Mouse (Mus musculus): ENCODE results near the gene Vmn1r205. TPM values are rescaled to one million over a fixed set of nuclear protein-coding genes. Genes with fewer than 3 reads are reported as not detected.
"Not testable (repeated sequence)": the region's sequence is repeated elsewhere in the genome, so short reads cannot be mapped to it uniquely, and the experiment has no call there.

Gene Vmn1r205
- not detected in 2 replicates for polyA plus RNA-seq (2015; fragmentation: Nextera tagmentation; extraction: Ambion mirVana)

DNA sequence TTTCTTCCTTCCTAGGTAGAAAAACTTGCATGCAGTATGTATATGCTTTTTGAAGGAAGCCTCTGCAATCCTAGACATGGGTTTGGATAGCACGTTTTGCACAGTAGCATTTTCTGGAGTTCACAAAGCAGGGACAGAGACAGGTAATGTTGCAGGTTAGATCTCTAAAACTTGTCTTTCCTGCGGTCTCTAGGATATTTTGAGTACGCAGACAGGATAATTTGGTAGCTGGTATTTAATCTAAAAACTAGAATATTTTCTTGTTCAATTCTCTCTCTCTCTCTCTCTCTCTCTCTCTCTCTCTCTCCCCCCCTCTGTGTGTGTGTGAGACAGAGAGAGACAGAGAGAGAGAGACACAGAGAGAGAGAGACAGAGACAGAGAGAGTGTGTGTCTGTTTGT, at the start of gene Vmn1r205:
Vmn1r205 (minus strand) TSS at position 101 of the 400 bp plus-strand sequence.
- no peaks in the 10 kb centered on the region for H3K4me1 ChIP-seq
- ATAC-seq (ENCODE audit: extremely low read depth, insufficient number of reproducible peaks, low FRiP score, low TSS enrichment), result no peak
- H3K27ac ChIP-seq (replicated peaks), result no peak within 1 kb of the TSS
- WGBS, result 71% methylated on average over 3 of the region's 3 CpGs
- no peaks in the 10 kb centered on the region for H3K36me3 ChIP-seq
- H3K4me3 ChIP-seq, result no peak within 1 kb of the TSS
- no peak within 1 kb of the TSS for H3K4me2 ChIP-seq
- H3K9ac ChIP-seq, result no peak within 1 kb of the TSS
- H3K27me3 ChIP-seq (replicated peaks), result no peaks in the 10 kb centered on the region
- H3K9me3 ChIP-seq, result no peaks in the 10 kb centered on the region

DNA sequence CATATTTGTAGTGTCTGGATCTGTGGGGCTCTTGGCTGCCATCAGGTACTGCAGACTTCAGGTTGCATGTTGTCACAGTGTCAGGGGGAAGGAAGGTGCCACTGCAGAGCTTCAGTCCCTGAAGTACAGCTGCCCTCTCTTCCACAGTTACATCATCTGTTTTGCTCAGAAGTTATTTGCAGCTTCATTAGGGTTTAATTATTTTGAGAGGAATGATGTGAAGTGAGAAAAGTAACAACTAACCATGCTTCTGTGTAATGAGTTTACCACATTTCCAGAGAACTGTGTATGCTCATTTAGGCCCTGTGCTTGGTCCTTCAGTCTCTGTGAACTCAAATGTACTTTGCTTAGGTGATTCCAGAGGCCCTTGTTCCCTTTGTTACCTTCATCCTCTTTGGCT, 31.4 kb upstream of the Vmn1r205 start, which contains the start of gene Vmn1r206:
Vmn1r206 (minus strand) TSS at position 101 of the 400 bp plus-strand sequence.
- H3K36me3 ChIP-seq; H3K27ac ChIP-seq (replicated peaks); H3K4me1 ChIP-seq; H3K27me3 ChIP-seq (replicated peaks); ATAC-seq (ENCODE audit: extremely low read depth, insufficient number of reproducible peaks, low FRiP score, low TSS enrichment); H3K4me2 ChIP-seq; H3K9me3 ChIP-seq; H3K9ac ChIP-seq; H3K4me3 ChIP-seq: not testable (repeated sequence)

DNA sequence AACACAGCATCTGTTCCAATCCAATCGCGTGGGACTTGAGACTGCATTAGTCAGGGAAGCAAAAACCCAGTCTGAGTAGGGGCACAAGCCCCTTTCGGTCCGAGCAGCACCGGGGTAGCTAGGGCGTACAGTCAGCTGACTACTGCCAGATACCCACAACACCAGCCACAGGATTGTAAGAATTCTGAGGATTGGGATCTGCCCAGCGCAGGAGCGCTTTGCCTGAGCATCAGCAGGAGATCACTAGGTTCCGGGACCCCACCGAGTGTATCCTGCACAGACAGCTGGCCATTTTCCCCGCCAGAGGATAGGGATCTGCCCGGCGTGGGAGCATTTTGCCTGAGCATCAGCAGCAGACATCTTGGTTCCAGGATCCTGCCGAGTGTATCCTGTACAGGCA, 9.5 kb downstream of the Vmn1r205 start:
- not testable (repeated sequence) for H3K27ac ChIP-seq (replicated peaks); H3K4me3 ChIP-seq; H3K36me3 ChIP-seq; H3K4me1 ChIP-seq; H3K9ac ChIP-seq; H3K27me3 ChIP-seq (replicated peaks); H3K9me3 ChIP-seq; ATAC-seq (ENCODE audit: extremely low read depth, insufficient number of reproducible peaks, low FRiP score, low TSS enrichment); H3K4me2 ChIP-seq
- 62% methylated on average over 14 of the region's 14 CpGs for WGBS

DNA sequence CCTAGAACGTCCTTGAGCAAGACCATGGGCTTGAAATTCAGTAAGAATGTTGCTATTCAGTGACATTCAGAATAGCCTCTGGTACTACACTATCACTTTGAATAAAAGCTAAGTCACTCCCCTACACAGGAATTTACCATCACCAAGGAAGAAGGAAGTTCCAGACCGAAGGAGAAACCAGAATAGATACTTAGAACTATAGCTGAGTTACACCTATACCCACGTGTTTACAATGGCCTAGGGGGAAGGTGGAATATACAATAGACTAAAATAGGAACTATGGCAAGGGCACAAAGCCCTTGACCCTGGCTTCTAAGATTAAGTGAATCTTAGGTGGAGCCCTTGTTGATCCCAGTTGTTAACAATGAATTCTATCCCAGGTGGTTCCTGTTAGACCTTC, 17.9 kb downstream of the Vmn1r205 start:
- H3K9me3 ChIP-seq; H3K4me1 ChIP-seq; H3K27me3 ChIP-seq (replicated peaks); H3K9ac ChIP-seq; H3K4me2 ChIP-seq; H3K4me3 ChIP-seq; ATAC-seq (ENCODE audit: extremely low read depth, insufficient number of reproducible peaks, low FRiP score, low TSS enrichment); H3K27ac ChIP-seq (replicated peaks); H3K36me3 ChIP-seq: not testable (repeated sequence)
- WGBS, result 61% methylated on average over 3 of the region's 3 CpGs

DNA sequence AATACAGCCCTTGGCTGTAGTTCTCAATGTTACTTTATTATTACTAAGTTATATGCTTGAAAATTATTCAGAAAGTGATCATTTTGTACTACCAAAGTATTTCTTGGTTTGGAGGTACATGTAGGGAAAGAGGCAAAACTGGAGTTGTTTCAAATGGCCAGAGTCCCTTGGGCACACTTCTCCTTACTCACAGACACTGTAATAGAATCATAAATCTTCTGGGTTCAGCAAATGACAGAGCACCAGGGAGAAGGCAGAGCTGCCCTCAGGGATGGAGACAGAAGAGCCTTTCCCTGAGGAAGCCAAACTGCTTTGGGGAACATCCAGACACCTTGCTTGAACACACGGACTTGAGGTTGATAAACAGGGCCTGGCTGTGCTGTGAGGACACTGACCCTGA, 39.9 kb downstream of the Vmn1r205 start, which contains the start of gene Vmn1r204:
Vmn1r204 (plus strand) TSS at position 301 of the 400 bp plus-strand sequence.
- 48% methylated on average over 1 of the region's 1 CpGs for WGBS

More for the DNA sequence above, 39.9 kb downstream of the Vmn1r205 start, which contains the start of gene Vmn1r204:
- H3K9ac ChIP-seq; H3K4me1 ChIP-seq; H3K36me3 ChIP-seq; ATAC-seq (ENCODE audit: extremely low read depth, insufficient number of reproducible peaks, low FRiP score, low TSS enrichment); H3K4me2 ChIP-seq; H3K27me3 ChIP-seq (replicated peaks); H3K4me3 ChIP-seq; H3K27ac ChIP-seq (replicated peaks); H3K9me3 ChIP-seq: not testable (repeated sequence)

Other genes starting within 250 kb of the Vmn1r205 start
- not detected in 2 replicates for gene Vmn1r198, start 242.6 kb downstream of the Vmn1r205 start, polyA plus RNA-seq (2015; fragmentation: Nextera tagmentation; extraction: Ambion mirVana)
- gene Vmn1r199, start 213.2 kb downstream of the Vmn1r205 start, polyA plus RNA-seq (2015; fragmentation: Nextera tagmentation; extraction: Ambion mirVana), result not detected in 2 replicates
- not detected in 2 replicates for gene Vmn1r200, start 202.6 kb downstream of the Vmn1r205 start, polyA plus RNA-seq (2015; fragmentation: Nextera tagmentation; extraction: Ambion mirVana)
- not detected in 2 replicates for gene Vmn1r201, start 121.1 kb downstream of the Vmn1r205 start, polyA plus RNA-seq (2015; fragmentation: Nextera tagmentation; extraction: Ambion mirVana)
- not detected in 2 replicates for gene Vmn1r202, start 87.6 kb downstream of the Vmn1r205 start, polyA plus RNA-seq (2015; fragmentation: Nextera tagmentation; extraction: Ambion mirVana)
- gene Vmn1r203, start 74.9 kb downstream of the Vmn1r205 start, polyA plus RNA-seq (2015; fragmentation: Nextera tagmentation; extraction: Ambion mirVana), result not detected in 2 replicates
- gene Vmn1r204, start 39.8 kb downstream of the Vmn1r205 start, polyA plus RNA-seq (2015; fragmentation: Nextera tagmentation; extraction: Ambion mirVana), result not detected in 2 replicates
- not detected in 2 replicates for gene Vmn1r206, start 31.3 kb upstream of the Vmn1r205 start, polyA plus RNA-seq (2015; fragmentation: Nextera tagmentation; extraction: Ambion mirVana)
- not detected in 2 replicates for gene Vmn1r207-ps, start 136.6 kb upstream of the Vmn1r205 start, polyA plus RNA-seq (2015; fragmentation: Nextera tagmentation; extraction: Ambion mirVana)
- gene Vmn1r208, start 184.4 kb upstream of the Vmn1r205 start, polyA plus RNA-seq (2015; fragmentation: Nextera tagmentation; extraction: Ambion mirVana), result not detected in 2 replicates
- gene Vmn1r209, start 216.7 kb upstream of the Vmn1r205 start, polyA plus RNA-seq (2015; fragmentation: Nextera tagmentation; extraction: Ambion mirVana), result not detected in 2 replicates
- not detected in 2 replicates for gene Vmn1r210, start 238.3 kb upstream of the Vmn1r205 start, polyA plus RNA-seq (2015; fragmentation: Nextera tagmentation; extraction: Ambion mirVana)